Comparison of ENCODE assay signal across 8 mouse cellular contexts in genomic region chr11:117333150-117333715, GRCm38 (mm10).
DNase-seq lines count a peak whose midpoint lies in the region; ATAC-seq and TF ChIP-seq lines count a peak whose summit lies in the region.
"Had no signal": no experiment of that assay in that cellular context is flagged by ENCODE, and none has a peak within 500 bp of the region (broad histone marks: within the 10 kb centered on the region; RNA-seq: fewer than 3 reads in every experiment).

No protein-coding gene starts in this region.

- no peak for TF ChIP-seq POLR2A in small intestine, adult 2 months (IDR thresholded peaks at IDR 0.05; ENCODE audit: low read depth, low read length)

- TF ChIP-seq CTCF in lung, postnatal 0 days (IDR thresholded peaks at IDR 0.05): no peak
- no peak for TF ChIP-seq CTCF in small intestine, adult 2 months (IDR thresholded peaks at IDR 0.05; ENCODE audit: extremely low read depth, insufficient read length, insufficient replicate concordance, low read depth, low read length)

- H3K27me3 ChIP-seq in lung, postnatal 0 days (replicated peaks; ENCODE audit: insufficient read depth, low read length): no peaks in the 10 kb centered on the region
- no peaks in the 10 kb centered on the region for H3K27me3 ChIP-seq in forebrain, embryonic 11.5 days (ENCODE audit: control insufficient read depth, insufficient read depth, low read length)
- H3K27me3 ChIP-seq in limb, embryonic 12.5 days: no peaks in the 10 kb centered on the region
- H3K27me3 ChIP-seq in small intestine, adult 2 months (ENCODE audit: control insufficient read depth, insufficient read depth, low read length): no peaks in the 10 kb centered on the region

- TF ChIP-seq EP300 in lung, postnatal 0 days (IDR thresholded peaks at IDR 0.05): no peak

- peak overlapping the region; percentile 73 for H3K27ac ChIP-seq in lung, postnatal 0 days (ENCODE audit: low read length)
- H3K27ac ChIP-seq in forebrain, embryonic 11.5 days (ENCODE audit: low read depth, low read length): peak overlapping the region; percentile 98
- H3K27ac ChIP-seq in limb, embryonic 12.5 days: peak overlapping the region; percentile 96
- peak overlapping the region; percentile 86 for H3K27ac ChIP-seq in small intestine, adult 2 months (ENCODE audit: insufficient read depth, low read depth, low read length)

- ATAC-seq in lung, postnatal 0 days: no peak
- no peak for ATAC-seq in forebrain, embryonic 11.5 days (replicated peaks; ENCODE audit: low FRiP score)
- ATAC-seq in limb, embryonic 12.5 days (ENCODE audit: insufficient number of reproducible peaks, insufficient read depth, low FRiP score, low TSS enrichment, low read depth): no peak

- H3K36me3 ChIP-seq in lung, postnatal 0 days (ENCODE audit: insufficient read depth, low read length): no peaks in the 10 kb centered on the region
- no peaks in the 10 kb centered on the region for H3K36me3 ChIP-seq in forebrain, embryonic 11.5 days (ENCODE audit: control insufficient read depth, insufficient read depth, low read length)
- H3K36me3 ChIP-seq in limb, embryonic 12.5 days: peaks cover 14% of the 10 kb centered on the region
- no peaks in the 10 kb centered on the region for H3K36me3 ChIP-seq in small intestine, adult 2 months (ENCODE audit: control insufficient read depth, insufficient read depth, low read length)

- H3K4me1 ChIP-seq in lung, postnatal 0 days (ENCODE audit: insufficient read depth, low read depth, low read length): peaks cover 35% of the 10 kb centered on the region; the same call in 1 of the 2 replicates
- H3K4me1 ChIP-seq in forebrain, embryonic 11.5 days (replicated peaks; ENCODE audit: control insufficient read depth, insufficient read depth, low read length): peaks cover 34% of the 10 kb centered on the region
- H3K4me1 ChIP-seq in limb, embryonic 12.5 days (replicated peaks): peaks cover 66% of the 10 kb centered on the region
- H3K4me1 ChIP-seq in small intestine, adult 2 months (ENCODE audit: control insufficient read depth, insufficient read depth, insufficient read length, low read length): peaks cover 73% of the 10 kb centered on the region

- WGBS in lung, postnatal 0 days: 28% methylated on average over 13 of the region's 13 CpGs
- WGBS in forebrain, embryonic 11.5 days: 16% methylated on average over 13 of the region's 13 CpGs
- WGBS in limb, embryonic 12.5 days: 13% methylated on average over 13 of the region's 13 CpGs
- 55% methylated on average over 13 of the region's 13 CpGs for WGBS in small intestine, adult 2 months

- no peak overlapping the region for H3K9ac ChIP-seq in lung, postnatal 0 days (replicated peaks; ENCODE audit: low read depth)
- H3K9ac ChIP-seq in forebrain, embryonic 11.5 days (ENCODE audit: low read length): peak overlapping the region; percentile 95
- H3K9ac ChIP-seq in limb, embryonic 12.5 days (replicated peaks): peak overlapping the region; percentile 83

- peak overlapping the region; percentile 31; the same call in 1 of the 2 replicates for H3K4me3 ChIP-seq in lung, postnatal 0 days (ENCODE audit: low read depth, low read length)
- peak overlapping the region; percentile 63 for H3K4me3 ChIP-seq in forebrain, embryonic 11.5 days (ENCODE audit: low read depth, low read length)
- peak overlapping the region; percentile 60 for H3K4me3 ChIP-seq in limb, embryonic 12.5 days (replicated peaks)
- peak overlapping the region; percentile 73 for H3K4me3 ChIP-seq in small intestine, adult 2 months (ENCODE audit: low read depth, low read length)

- no peaks in the 10 kb centered on the region for H3K9me3 ChIP-seq in lung, postnatal 0 days (ENCODE audit: low read length)
- no peaks in the 10 kb centered on the region for H3K9me3 ChIP-seq in forebrain, embryonic 11.5 days (ENCODE audit: control insufficient read depth, low read length)
- no peaks in the 10 kb centered on the region for H3K9me3 ChIP-seq in limb, embryonic 12.5 days

- peak overlapping the region; percentile 79 for H3K4me2 ChIP-seq in lung, postnatal 0 days (replicated peaks; ENCODE audit: low read depth, low read length)
- peak overlapping the region; percentile 78 for H3K4me2 ChIP-seq in forebrain, embryonic 11.5 days (ENCODE audit: low read depth, low read length, severe bottlenecking)
- H3K4me2 ChIP-seq in limb, embryonic 12.5 days: peak overlapping the region; percentile 67

- no peak for DNase-seq in lung, postnatal 0 days (ENCODE audit: low spot score)
- DNase-seq in lung, postnatal 25 days (ENCODE audit: low spot score): no peak
- DNase-seq in forebrain, embryonic 11.5 days (ENCODE audit: low spot score): no peak
- no peak for DNase-seq in MN1 (ENCODE audit: low spot score)
- DNase-seq in thymus, adult 18-20 months: no peak
- DNase-seq: kidney, postnatal 36 days had no signal
